In the genomic region with DNA sequence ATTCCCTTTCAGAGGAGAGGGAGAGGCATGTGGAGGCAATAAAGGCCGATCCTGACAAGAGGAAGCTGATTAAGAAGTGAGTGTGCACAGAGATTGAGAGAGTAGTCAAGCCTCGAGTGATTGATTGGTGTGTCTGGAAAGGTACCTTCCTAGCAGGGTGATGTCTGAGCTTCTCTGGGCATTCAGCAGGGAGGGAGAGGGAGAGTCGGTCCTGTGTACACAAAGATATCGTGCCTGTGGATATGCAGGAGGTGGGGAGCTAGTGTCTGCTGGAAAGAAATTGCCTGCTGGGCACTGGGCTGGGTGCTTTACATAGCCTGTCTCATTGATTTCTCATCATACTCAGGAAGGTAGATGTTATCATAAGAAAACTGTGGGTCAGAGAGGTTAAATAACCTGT, we compare ENCODE assay signal across 20 mouse cellular contexts.
"Had no signal": no experiment of that assay in that cellular context is flagged by ENCODE, and none has a peak within 500 bp of the region (broad histone marks: within the 10 kb centered on the region; RNA-seq: fewer than 3 reads in every experiment).

No protein-coding gene starts in this region.

- H3K36me3 ChIP-seq: kidney, embryonic 15.5 days; liver, embryonic 13.5 days; midbrain, embryonic 10.5 days; midbrain, embryonic 15.5 days; neural tube, embryonic 13.5 days had no signal

- H3K27me3 ChIP-seq: kidney, embryonic 15.5 days; liver, embryonic 13.5 days; midbrain, embryonic 15.5 days; neural tube, embryonic 13.5 days had no signal

- H3K9ac ChIP-seq: kidney, embryonic 15.5 days; liver, embryonic 13.5 days; midbrain, embryonic 15.5 days; neural tube, embryonic 13.5 days had no signal

- H3K4me2 ChIP-seq: kidney, embryonic 15.5 days; liver, embryonic 13.5 days; midbrain, embryonic 15.5 days; neural tube, embryonic 13.5 days had no signal

- ATAC-seq: midbrain, embryonic 15.5 days had no signal

- H3K4me3 ChIP-seq: kidney, embryonic 15.5 days; left cerebral cortex, adult 2 months; liver, embryonic 13.5 days; midbrain, embryonic 10.5 days; midbrain, embryonic 15.5 days; neural tube, embryonic 13.5 days had no signal

- DNase-seq: kidney, adult 11 months; kidney, adult 8-10 months; kidney, postnatal 10 days; kidney, postnatal 36 days; layer of hippocampus, postnatal 36 days; liver, embryonic 13.5 days; lung, adult 2 months; lung, postnatal 10 days; retina, postnatal 1 day; right cerebral cortex, postnatal 25 days; spleen, adult 18-20 months; thymus, adult 2 months; thymus, postnatal 14 days; thymus, postnatal 4 days had no signal

- H3K9me3 ChIP-seq: kidney, embryonic 15.5 days; liver, embryonic 13.5 days; midbrain, embryonic 10.5 days; midbrain, embryonic 15.5 days; neural tube, embryonic 13.5 days had no signal

- H3K4me1 ChIP-seq: liver, embryonic 13.5 days; midbrain, embryonic 10.5 days; midbrain, embryonic 15.5 days had no signal

- H3K27ac ChIP-seq: kidney, embryonic 15.5 days; left cerebral cortex, adult 2 months; liver, embryonic 13.5 days; macrophage; midbrain, embryonic 10.5 days; midbrain, embryonic 15.5 days; neural tube, embryonic 13.5 days had no signal
